Mouse (Mus musculus) T-helper 17 cell (primary cell): Measurements from ENCODE around the gene Cpe.

Experiments
- in situ Hi-C, 2 experiments: fragments of 300-600 bp; cut with MboI, MseI; formaldehyde crosslinking; loops; 1 replicate in 1 of 2; 2 replicates in 1 of 2; pipeline ENCODE4 v1.15.1; 2025; ENCODE audit warnings: high pct_unique_total_duplicates in 2 of 2

The Cpe gene

DNA sequence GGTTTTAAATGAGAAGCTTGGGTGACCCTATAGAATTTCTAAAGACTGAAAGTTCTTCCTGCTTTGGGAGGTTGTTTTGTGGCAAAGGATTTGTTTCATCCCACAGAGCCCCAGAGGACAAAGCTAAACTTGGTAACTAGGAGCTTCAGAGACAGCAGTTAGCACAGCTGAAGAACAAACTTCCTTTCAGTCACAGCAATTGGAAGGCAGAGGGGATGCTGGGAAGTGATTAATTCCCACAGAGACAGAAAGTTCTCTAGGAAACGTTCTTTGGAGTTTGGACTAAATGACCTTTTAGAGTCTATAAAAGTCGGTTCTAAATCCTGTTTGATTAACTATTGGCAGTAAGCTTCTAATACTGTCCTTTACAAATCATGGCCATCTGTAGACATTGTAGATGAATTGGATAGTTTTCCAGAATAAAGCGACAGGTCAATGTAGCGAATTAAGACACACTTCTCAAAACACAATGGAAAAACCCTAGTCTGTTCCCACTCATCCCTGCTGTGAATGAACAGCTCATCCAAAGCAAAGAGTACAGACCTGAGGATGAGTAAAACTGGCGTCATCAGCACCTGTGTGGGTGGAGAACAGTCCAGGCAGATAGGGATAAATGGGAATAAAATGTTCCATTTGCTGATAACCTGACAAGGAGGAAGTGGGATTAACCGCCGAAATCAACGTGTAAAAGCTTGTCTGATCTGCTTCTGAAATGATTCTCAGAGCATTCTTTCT lies 58.6 kb downstream of the Cpe start:
- in situ Hi-C loops: no loop called here

- in situ Hi-C loops: no loop called here
Observed at GRCm38 (mm10) chr8:64632169-64632568, 60.7 kb downstream of the Cpe start.

DNA sequence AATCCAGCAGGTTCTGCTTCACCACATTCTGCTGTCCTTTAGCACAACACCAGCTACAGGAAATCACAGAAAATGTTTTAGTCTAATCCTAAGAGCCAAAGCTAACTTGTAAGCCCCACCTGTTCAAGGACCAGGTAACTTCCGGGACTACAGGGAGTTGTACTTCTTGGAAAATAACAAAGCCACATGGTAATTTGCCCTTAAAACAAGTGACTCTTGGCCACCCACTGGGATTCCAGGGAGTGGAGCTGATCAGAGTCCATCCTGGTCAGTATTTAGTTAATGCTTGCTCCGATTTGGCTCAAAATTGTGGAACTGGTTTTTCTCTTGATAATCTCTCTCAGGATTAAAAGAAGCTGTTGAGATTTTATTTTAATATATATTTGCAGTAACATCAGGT lies 61.1 kb downstream of the Cpe start:
- in situ Hi-C loops: no loop called here

DNA sequence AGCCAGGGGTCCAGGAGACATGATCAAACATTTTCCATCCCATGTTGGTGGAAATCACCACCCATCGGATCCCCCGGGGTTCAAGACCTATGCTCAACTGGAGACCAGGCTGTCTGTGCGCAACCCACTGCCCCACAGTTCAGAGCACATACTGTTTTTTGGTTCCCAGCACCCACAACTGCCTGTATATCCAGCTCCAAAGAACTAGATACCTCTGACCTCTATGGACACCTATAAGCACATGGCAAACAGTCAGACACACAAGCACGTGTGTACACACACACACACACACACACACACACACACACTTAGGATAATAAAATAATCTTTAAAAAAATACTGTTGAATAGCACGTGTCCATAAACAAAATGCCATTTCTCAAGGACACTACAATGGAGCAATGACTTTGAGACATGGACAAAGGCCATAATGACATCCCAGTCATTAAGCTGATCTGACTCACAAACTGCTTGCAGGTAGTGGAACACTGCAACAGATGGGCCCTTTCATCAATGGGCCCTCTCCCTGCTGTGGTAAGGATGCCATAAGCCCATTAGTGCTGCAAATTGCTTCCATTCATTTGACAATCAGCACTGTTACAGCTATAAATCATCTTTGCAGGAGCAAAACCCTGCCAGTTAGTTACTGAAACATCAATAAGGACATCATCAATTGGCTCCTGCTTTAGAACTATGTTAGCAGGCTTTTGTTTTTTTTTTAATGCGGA lies 63.7 kb downstream of the Cpe start:
- in situ Hi-C loops: no loop called here

DNA sequence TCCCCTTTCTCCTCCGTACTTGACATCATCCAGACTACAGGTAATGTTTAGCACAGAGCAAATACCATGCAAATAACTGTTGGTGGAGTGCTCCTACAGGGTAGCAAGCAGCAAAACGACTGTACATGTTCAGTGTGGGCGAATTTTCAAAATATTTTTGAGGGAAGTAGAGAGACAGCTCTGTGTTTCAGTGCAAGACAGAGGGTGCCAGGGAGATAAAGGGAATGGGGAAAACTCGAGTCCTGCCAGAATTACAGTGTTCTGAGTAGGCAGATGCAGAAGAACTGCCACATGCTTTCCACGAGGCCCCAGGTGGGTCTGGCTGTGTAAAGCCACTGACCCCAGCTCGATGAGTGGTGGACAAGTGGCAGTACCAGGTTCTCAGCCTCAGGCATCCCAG lies 64.8 kb downstream of the Cpe start:
- in situ Hi-C loops: no loop called here

DNA sequence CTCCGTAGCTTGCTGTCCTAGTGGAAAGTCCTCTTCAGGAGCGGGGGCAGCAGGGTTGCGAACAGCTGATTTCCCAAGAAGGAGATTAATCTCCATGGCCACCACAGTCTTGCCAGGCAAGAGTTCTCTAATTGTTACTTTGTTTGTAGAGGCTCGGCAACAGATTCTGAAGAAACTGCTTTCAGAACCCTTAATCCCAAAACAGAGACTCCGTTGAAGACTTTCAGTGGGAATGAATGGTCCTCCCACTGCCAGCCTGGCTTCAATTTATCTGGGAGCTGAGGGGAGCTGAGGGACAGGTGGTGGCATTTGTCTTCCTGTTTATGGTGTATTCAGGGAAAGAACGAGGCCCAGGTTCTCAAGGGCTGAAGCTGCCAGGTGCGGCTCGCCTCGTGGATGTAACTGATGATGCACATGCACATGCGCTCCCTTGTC lies 68.2 kb downstream of the Cpe start:
- in situ Hi-C loops: loop anchor here in 1 of 2 experiments (5.0 kb wide), 1 partner anchor 318 kb away; no protein-coding TSS in a partner anchor

- in situ Hi-C loops: loop anchor here in 1 of 2 experiments (5.0 kb wide), 1 partner anchor 322 kb away; no protein-coding TSS in a partner anchor
Observed at GRCm38 (mm10) chr8:64620365-64621150, 72.3 kb downstream of the Cpe start.

- in situ Hi-C loops: loop anchor here (5.0 to 10.0 kb wide), 2 partner anchors 105 to 323 kb away; no protein-coding TSS in a partner anchor
Observed at GRCm38 (mm10) chr8:64619661-64620060, 73.2 kb downstream of the Cpe start.

DNA sequence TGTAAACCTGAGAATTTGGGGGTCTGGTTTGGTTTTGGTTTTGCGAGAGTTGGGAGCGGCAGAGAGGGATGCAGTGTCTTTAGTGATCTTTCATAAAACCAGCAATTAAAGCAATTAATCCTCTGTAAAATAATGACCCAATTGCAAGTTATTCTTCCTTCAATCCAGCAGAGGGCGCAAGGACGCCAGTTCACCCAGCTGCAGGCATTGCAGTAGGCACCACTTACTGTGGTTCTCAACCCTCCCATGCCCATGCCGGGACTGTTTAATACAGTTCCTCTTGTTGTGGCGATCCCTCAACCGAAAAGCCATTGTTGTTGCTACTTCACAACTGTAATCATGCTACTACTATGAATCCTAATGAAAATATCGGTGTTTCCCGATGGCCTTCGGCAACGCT lies 74.2 kb downstream of the Cpe start:
- in situ Hi-C loops: loop anchor here in 1 of 2 experiments (10.0 kb wide), 1 partner anchor 106 kb away; no protein-coding TSS in a partner anchor

DNA sequence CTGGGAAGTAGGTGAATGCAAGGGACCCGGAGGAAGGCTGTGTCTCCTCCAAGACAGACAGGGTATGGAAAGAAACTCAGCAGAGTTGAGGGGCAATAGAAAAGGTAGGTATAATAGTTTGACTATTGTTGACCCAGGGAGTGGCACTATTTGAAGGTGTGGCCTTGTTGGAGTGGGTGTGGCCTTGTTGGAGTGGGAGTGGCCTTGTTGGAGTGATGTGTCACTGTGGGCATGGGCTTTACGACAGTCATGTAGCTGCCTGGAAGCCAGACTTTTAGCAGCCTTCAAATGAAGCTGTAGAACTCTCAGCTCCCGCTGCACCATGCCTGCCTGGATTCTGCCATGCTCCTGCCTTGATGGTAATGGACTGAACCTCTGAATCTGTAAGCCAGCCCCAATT lies 76.3 kb downstream of the Cpe start:
- in situ Hi-C loops: loop anchor here in 1 of 2 experiments (10.0 kb wide), 1 partner anchor 108 kb away; no protein-coding TSS in a partner anchor

- in situ Hi-C loops: loop anchor here in 1 of 2 experiments (10.0 kb wide), 1 partner anchor 109 kb away; no protein-coding TSS in a partner anchor
Observed at GRCm38 (mm10) chr8:64615459-64615858, 77.4 kb downstream of the Cpe start.

GRCm38 (mm10) chr8:64613663-64614062 lies 79.2 kb downstream of the Cpe start:
- in situ Hi-C loops: loop anchor here in 1 of 2 experiments (5.0 to 10.0 kb wide), 2 partner anchors 111 to 329 kb away; no protein-coding TSS in a partner anchor

DNA sequence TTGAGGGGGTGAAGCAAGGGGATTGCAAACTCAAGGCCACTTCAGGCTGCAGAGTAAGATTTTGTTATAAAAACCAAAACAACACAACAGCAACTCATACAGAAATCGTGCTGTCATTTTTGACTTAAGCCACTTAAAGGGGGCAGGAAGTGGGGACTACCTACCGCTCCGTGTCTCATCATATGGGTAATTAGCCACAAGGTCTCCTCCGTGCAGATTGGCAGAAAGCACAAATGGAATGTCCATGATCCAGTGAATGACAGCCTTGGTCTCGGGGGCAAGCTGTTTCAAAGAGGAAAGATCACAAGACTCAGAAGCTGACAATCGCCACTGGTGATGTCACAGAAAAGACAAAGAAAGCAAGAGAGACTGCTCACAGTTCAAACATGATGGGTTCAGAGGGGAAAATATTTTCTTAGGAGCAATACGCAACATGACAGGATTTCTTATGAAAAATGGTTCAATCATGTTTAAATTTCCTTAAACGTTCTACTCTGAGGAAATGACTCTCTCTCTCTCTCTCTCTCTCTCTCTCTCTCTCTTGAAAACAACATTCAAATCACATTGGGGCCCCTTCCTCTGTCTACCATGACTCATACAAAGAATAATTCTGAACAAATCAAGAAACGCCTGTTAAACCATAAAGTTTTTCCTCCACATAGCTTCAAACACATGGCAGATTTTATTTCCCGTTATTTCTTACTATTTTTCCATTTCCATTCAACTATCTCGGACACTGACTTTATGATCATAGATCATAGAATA lies 81.5 kb downstream of the Cpe start:
- in situ Hi-C loops: loop anchor here in 1 of 2 experiments (5.0 to 10.0 kb wide), 2 partner anchors 113 to 331 kb away; no protein-coding TSS in a partner anchor

DNA sequence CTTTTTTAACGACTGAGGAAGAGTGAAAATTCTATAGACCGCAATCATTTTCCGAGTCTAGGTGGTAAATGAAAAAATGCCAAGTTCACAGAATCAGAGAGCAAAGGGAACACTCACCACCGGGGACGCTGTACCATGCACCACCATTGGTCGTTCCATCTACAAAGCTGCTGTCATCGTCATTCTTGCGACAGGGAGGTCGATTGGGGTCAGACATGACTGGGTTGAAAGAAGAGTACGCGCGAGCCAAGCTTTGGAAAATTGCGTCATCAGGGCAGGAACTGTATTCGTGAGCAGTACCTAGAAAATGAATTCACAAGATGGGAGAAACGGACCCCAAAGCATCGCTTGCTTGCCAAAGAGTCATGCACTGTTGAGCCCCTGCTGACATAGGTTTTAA lies 83.9 kb downstream of the Cpe start:
- in situ Hi-C loops: no loop called here

GRCm38 (mm10) chr8:64606015-64606414 lies 86.8 kb downstream of the Cpe start:
- in situ Hi-C loops: no loop called here

DNA sequence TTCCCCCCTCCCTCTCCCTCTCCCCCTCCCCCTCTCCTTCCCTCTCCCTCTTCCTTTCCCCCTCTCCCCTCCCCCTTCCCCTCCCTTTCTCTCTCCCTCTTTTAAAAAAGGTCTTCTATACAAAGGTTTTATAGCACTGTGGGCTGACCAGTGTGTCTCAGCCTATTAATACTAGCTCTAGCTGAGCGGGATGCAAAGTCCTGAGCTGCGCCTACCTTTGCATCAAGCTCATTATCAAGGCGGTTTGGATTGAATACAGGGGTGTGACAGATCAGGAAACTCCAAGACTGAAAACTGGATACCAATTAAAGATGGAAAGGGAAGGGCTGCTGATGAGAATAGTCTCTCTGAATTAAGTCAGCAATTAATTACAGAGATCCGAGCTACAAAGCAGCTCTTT lies 94.6 kb downstream of the Cpe start:
- in situ Hi-C loops: no loop called here

DNA sequence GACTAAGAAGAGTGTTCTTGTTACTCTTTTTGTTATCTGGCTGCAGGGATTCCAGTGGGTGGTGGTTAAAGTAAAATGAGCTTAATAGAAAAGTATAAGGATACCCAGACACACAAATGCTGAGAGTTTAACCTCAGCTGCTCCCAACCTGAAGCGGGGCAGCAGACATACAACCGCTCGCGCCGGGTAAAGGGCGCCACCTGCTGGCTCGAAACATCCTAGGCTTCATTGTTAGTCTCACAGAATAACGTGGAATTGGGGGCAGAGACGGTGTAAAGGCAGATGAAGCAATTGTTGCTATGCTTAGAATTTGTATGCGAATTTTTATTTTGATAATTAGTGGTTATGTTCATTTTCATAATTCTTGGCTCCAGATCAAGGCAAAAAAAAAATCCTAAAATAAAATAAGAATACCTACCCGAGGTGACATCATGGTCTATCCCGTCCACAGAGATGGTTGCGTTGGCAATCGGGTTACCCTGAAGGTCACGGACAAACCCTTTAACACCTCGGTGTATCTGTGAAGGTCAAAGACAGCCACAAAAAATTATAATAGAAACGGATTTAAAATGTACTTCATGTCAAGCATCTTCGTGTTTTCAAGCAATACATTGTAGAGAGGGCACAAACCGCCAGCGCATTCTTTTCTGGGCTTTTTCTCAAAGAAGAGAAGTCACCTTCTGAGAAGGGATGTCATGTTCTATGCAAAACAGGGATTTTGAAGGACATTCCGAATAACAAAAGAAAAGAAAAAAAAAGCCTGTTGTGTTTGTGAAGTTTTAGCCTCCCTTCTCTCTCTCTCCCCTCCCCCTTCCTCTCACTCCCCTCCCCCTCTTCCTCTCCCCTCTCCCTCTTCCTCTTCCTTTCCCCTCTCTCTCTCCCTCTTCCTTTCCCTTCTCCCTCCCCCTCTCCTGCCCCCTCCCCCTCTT lies 95.5 kb downstream of the Cpe start:
- in situ Hi-C loops: no loop called here

- in situ Hi-C loops: no loop called here
Observed at GRCm38 (mm10) chr8:64596396-64596795, 96.5 kb downstream of the Cpe start.

DNA sequence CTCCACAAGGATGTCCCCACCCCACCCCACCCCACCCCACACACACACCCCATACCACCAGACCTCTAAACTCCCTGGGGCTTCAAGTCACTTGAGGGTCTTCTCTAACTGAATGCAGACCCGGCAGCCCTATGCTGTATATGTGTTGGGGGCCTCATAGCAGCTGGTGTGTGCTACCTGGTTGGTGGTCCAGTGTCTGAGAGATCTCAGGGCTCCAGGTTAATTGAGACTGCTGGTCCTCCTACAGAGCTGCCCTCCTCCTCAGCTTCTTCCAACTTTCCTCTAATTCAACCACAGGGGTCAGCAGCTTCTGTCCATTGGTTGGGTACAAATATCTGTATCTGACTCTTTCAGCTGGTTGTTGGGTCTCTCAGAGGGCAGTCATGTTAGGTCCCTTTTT lies 102.4 kb downstream of the Cpe start:
- in situ Hi-C loops: no loop called here

DNA sequence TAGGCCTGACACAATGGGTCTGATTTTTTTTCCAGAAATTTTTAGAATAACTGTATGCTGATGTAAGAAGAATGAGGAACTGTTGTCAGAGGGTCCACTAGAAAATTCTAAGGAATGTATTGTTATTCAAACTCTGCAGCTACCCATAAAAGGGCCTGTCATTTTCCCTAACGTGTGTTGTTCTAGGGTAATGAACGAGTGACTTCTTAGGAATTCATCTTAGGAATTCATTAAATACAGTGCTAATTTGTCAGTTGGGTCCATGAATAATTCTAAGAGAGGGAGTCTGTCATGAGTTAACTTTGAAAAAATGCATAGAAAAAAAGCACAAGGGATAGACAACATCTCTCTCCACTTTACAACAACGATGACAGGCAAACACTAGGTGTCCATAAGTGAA lies 110.0 kb downstream of the Cpe start:
- in situ Hi-C loops: no loop called here
